Mouse (Mus musculus) CH12.LX (cell line): ENCODE results near the gene Map1b. TPM values are rescaled to one million over a fixed set of nuclear protein-coding genes. Genes with fewer than 3 reads are reported as not detected.

Experiments
- DNase-seq: peaks from one replicate; pipeline ENCODE4 v3.0.0-alpha.2; 2013; ENCODE audit errors: extremely low read depth
- H3K27ac ChIP-seq: 2 replicates; pipeline ENCODE4 v1.5.1; 2012; ENCODE audit warnings: low read depth, mild to moderate bottlenecking, control low read depth, moderate library complexity; ENCODE audit not compliant: insufficient read depth
- H3K27me3 ChIP-seq: replicated peaks from 2 replicates; pipeline ENCODE3; 2012; ENCODE audit warnings: inconsistent platforms
- H3K36me3 ChIP-seq, 2 experiments: replicated peaks in 1 of 2; 2 replicates each; pipeline versions ENCODE3 to v1.6.1; 2012; ENCODE audit warnings: inconsistent platforms in 1 of 2, low read length in 1 of 2, mild to moderate bottlenecking in 1 of 2, mixed read lengths in 1 of 2, moderate library complexity in 1 of 2; ENCODE audit not compliant: control insufficient read depth in 1 of 2, insufficient read depth in 1 of 2
- H3K4me1 ChIP-seq, 2 experiments: 2 replicates each; pipeline ENCODE4 v1.6.1; 2012; ENCODE audit warnings: inconsistent platforms in 1 of 2, moderate library complexity in 1 of 2; ENCODE audit not compliant: insufficient read depth in 2 of 2, control insufficient read depth in 1 of 2
- H3K4me2 ChIP-seq: 2 replicates; pipeline ENCODE4 v1.6.1; 2012; ENCODE audit warnings: low read depth, mild to moderate bottlenecking, control low read depth; ENCODE audit not compliant: poor library complexity, insufficient read depth, severe bottlenecking
- H3K4me3 ChIP-seq, 3 experiments: fragments of 150-350 bp in 1 of 3; sonication (generic) in 1 of 3; replicated peaks in 1 of 3; 2 replicates each; pipeline versions ENCODE3 to v1.5.1; 2011 to 2012; ENCODE audit warnings: low read depth in 2 of 3, low read length in 2 of 3, mild to moderate bottlenecking in 2 of 3, moderate library complexity in 2 of 3, control low read depth in 1 of 3, improper control_type of control experiment in 1 of 3, inconsistent platforms in 1 of 3, mixed read lengths in 1 of 3; ENCODE audit not compliant: poor library complexity in 1 of 3
- H3K79me2 ChIP-seq: replicated peaks from 2 replicates; pipeline ENCODE4 v1.6.1; 2012; ENCODE audit warnings: mild to moderate bottlenecking, moderate library complexity; ENCODE audit not compliant: control insufficient read depth, poor library complexity, insufficient read depth, severe bottlenecking; ENCODE audit errors: extremely low read depth
- H3K9ac ChIP-seq: 2 replicates; pipeline ENCODE4 v1.6.1; 2012; ENCODE audit warnings: low read depth, mild to moderate bottlenecking, control low read depth, moderate library complexity; ENCODE audit not compliant: insufficient read depth
- H3K9me3 ChIP-seq: replicated peaks from 2 replicates; pipeline ENCODE3; 2012; ENCODE audit warnings: low read length, inconsistent platforms, mixed read lengths
- BHLHE40 ChIP-seq: IDR thresholded peaks from 2 replicates; pipeline ENCODE4 v1.6.1; 2011; ENCODE audit warnings: mild to moderate bottlenecking, low read depth, low read length, improper control_type of control experiment
- CHD1 ChIP-seq: IDR thresholded peaks from 2 replicates; pipeline ENCODE4 v1.6.1; 2012; ENCODE audit warnings: low read depth, low read length, improper control_type of control experiment, inconsistent platforms
- CHD2 ChIP-seq: IDR thresholded peaks from 2 replicates; pipeline ENCODE4 v1.6.1; 2011; ENCODE audit warnings: low read length, improper control_type of control experiment
- CTCF ChIP-seq, 2 experiments: IDR thresholded peaks in 1 of 2; conservative IDR thresholded peaks in 1 of 2; 2 replicates each; pipeline ENCODE4 v1.5.1; 2011 to 2012; ENCODE audit warnings: low read depth in 2 of 2, low read length in 2 of 2, improper control_type of control experiment in 1 of 2, inconsistent platforms in 1 of 2, mild to moderate bottlenecking in 1 of 2, moderate library complexity in 1 of 2
- E2F4 ChIP-seq: IDR thresholded peaks from 2 replicates; pipeline ENCODE4 v1.6.1; 2011; ENCODE audit warnings: low read depth, low read length, improper control_type of control experiment; ENCODE audit not compliant: insufficient replicate concordance
- IRF4 ChIP-seq: IDR thresholded peaks from 2 replicates; pipeline ENCODE4 v1.6.1; 2014; ENCODE audit warnings: low read depth, mild to moderate bottlenecking, inconsistent platforms, low read length, improper control_type of control experiment
- KAT2A ChIP-seq: IDR thresholded peaks from 2 replicates; pipeline ENCODE4 v1.6.1; 2012; ENCODE audit warnings: low read length, improper control_type of control experiment, inconsistent platforms; ENCODE audit not compliant: insufficient replicate concordance
- MEF2A ChIP-seq: IDR thresholded peaks from 2 replicates; pipeline ENCODE4 v1.6.1; 2014; ENCODE audit warnings: low read depth, mild to moderate bottlenecking, inconsistent platforms, low read length, improper control_type of control experiment, borderline replicate concordance
- NELFE ChIP-seq: IDR thresholded peaks from 2 replicates; pipeline ENCODE4 v1.6.1; 2011; ENCODE audit warnings: low read depth, low read length, improper control_type of control experiment
- NRF1 ChIP-seq: IDR thresholded peaks from 2 replicates; pipeline ENCODE4 v1.6.1; 2014; ENCODE audit warnings: low read depth, mild to moderate bottlenecking, inconsistent platforms, low read length, improper control_type of control experiment, moderate library complexity
- PAX5 ChIP-seq: IDR thresholded peaks from 2 replicates; pipeline ENCODE4 v1.6.1; 2012; ENCODE audit warnings: low read length, inconsistent platforms, mixed read lengths
- RAD21 ChIP-seq: IDR thresholded peaks from 2 replicates; pipeline ENCODE4 v1.6.1; 2011; ENCODE audit warnings: low read depth, mild to moderate bottlenecking, low read length, improper control_type of control experiment, moderate library complexity
- SIN3A ChIP-seq: IDR thresholded peaks from 2 replicates; pipeline ENCODE4 v1.6.1; 2012; ENCODE audit warnings: low read length, improper control_type of control experiment, inconsistent platforms
- SMC3 ChIP-seq: IDR thresholded peaks from 2 replicates; pipeline ENCODE4 v1.6.1; 2011; ENCODE audit warnings: low read depth, low read length, improper control_type of control experiment
- TBP ChIP-seq: conservative IDR thresholded peaks from 2 replicates; pipeline ENCODE4 v1.6.1; 2011; ENCODE audit warnings: low read depth, low read length, improper control_type of control experiment
- USF1 ChIP-seq: IDR thresholded peaks from 2 replicates; pipeline ENCODE4 v1.6.1; 2014; ENCODE audit warnings: low read depth, mild to moderate bottlenecking, inconsistent platforms, low read length, improper control_type of control experiment
- USF2 ChIP-seq: conservative IDR thresholded peaks from 2 replicates; pipeline ENCODE4 v1.6.1; 2011; ENCODE audit warnings: low read depth, low read length, improper control_type of control experiment
- ZKSCAN1 ChIP-seq: IDR thresholded peaks from 2 replicates; pipeline ENCODE4 v1.6.1; 2012; ENCODE audit warnings: low read depth, inconsistent platforms, low read length, improper control_type of control experiment, borderline replicate concordance
- ZNF384 ChIP-seq: IDR thresholded peaks from 2 replicates; pipeline ENCODE4 v1.6.1; 2012; ENCODE audit warnings: low read depth, low read length, improper control_type of control experiment, inconsistent platforms
- dilution Hi-C: fragments of 300-500 bp; cut with MboI; formaldehyde crosslinking; loops from 2 replicates; pipeline ENCODE4 v1.14.3; 2020; ENCODE audit warnings: low sequenced_read_pairs; ENCODE audit not compliant: extremely low pct_unique_long_range_greater_than_20kb, extremely low pct_ligation_motif_present
- in situ Hi-C: fragments of 300-500 bp; cut with MboI; formaldehyde crosslinking; loops from 3 replicates; pipeline ENCODE4 v1.14.3; 2019; ENCODE audit warnings: low sequenced_read_pairs, low pct_ligation_motif_present, low pct_unique_long_range_greater_than_20kb, mixed read lengths
- polyA plus RNA-seq: library from polyadenylated mRNA; unstranded; fragments of >175 nt; gene quantifications from 2 replicates; pipeline ENCODE4 v1.2.1, GENCODE M21; 2012; ENCODE audit warnings: low read depth; ENCODE audit not compliant: insufficient read length
- total RNA-seq, 2 experiments: library from RNA; depleted of rRNA; stranded (reverse); fragments of 300-350 nt in 1 of 2; fragments of >200 nt in 1 of 2; gene quantifications; 2 replicates each; pipeline ENCODE4 v1.2.3; 2012 to 2014

Gene Map1b
- total and polyA plus RNA-seq, 3 experiments = 0.04 to 0.08 TPM; not detected in 1

DNA sequence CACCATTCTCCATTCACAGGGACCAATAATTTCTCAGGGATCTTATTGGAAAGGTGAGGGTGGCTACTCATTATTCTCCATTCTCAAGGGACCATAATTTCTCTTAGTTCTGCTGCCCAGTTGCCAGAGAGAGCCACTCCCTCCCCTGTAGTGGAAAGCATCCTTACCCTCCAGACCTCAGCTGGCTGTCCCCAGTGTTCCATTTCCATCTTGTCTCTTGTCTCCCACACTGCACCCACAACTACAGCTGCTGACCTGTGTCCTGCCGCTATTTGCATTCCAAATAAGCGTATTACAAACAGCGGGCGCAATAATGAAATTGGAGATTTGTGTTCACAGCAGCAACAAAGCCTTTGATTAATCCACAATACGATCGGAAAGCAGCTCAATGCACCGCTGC is 46.3 kb downstream of the Map1b start:
- in situ Hi-C loops (no loop called here), dilution Hi-C loops (no loop called here)
- TF ChIP-seq RAD21 = no peak
- no peak for TF ChIP-seq BHLHE40
- TF ChIP-seq IRF4 = no peak
- TF ChIP-seq MEF2A = no peak
- no peak for TF ChIP-seq E2F4
- no peak for TF ChIP-seq NELFE
- no peak for TF ChIP-seq PAX5
- TF ChIP-seq KAT2A = no peak
- TF ChIP-seq ZKSCAN1 = no peak
- no peak for TF ChIP-seq CHD2
- no peak for TF ChIP-seq SMC3
- no peak for TF ChIP-seq USF1
- H3K4me1 ChIP-seq = peaks cover 0 to 3% of the 10 kb centered on the region in 2 experiments; a peak in 1 of 4 replicates
- H3K4me3 ChIP-seq = no peak overlapping the region
- H3K27ac ChIP-seq = no peak overlapping the region
- no peaks in the 10 kb centered on the region for H3K36me3 ChIP-seq
- H3K9me3 ChIP-seq = no peaks in the 10 kb centered on the region
- no peak overlapping the region for H3K9ac ChIP-seq
- no peak overlapping the region for H3K4me2 ChIP-seq
- H3K27me3 ChIP-seq = no peaks in the 10 kb centered on the region
- H3K79me2 ChIP-seq = no peaks in the 10 kb centered on the region
- no peak for DNase-seq

DNA sequence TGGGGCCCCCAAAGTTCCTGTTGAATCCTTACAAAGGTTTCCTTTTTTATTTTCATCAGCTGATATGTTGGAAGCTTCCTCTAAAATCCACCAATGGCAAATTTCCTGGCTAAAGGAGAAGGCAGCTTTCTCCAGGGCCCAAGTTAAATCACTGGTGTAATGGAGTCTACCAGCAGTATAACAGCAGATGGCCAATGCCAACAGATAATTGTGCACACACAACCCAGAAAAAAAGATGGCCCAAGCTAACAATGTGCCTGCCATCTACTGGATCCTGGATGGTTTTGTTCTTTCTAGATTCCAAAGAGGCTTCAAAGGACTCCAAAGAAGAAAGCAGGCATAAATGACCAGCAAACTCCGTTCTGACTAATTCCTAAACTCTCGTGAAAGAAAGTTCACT is 48.1 kb downstream of the Map1b start:
- no peak for DNase-seq
- Histone ChIP-seq H3K79me2 (no peaks in the 10 kb centered on the region), H3K27me3 (no peaks in the 10 kb centered on the region), H3K4me1 (no peaks in the 10 kb centered on the region), H3K4me2 (no peak overlapping the region), H3K36me3 (no peaks in the 10 kb centered on the region), H3K9me3 (no peaks in the 10 kb centered on the region), H3K27ac (no peak overlapping the region), H3K9ac (no peak overlapping the region), H3K4me3 (no peak overlapping the region)
- dilution Hi-C loops = no loop called here
- TF ChIP-seq ZKSCAN1 = no peak
- TF ChIP-seq E2F4 = no peak
- no peak for TF ChIP-seq ZNF384
- no peak for TF ChIP-seq SIN3A
- no peak for TF ChIP-seq NRF1
- no peak for TF ChIP-seq USF2
- no peak for TF ChIP-seq CHD1
- TF ChIP-seq CTCF (conservative IDR thresholded peaks at IDR 0.05 in 1 of 2, IDR thresholded peaks at IDR 0.05 in 1 of 2; ENCODE audit: low read depth in 2 of 2, low read length in 2 of 2) = no peak
- no peak for TF ChIP-seq TBP
- no peak for TF ChIP-seq PAX5
- in situ Hi-C loops = no loop called here
